11 mouse cellular contexts compared by ENCODE assay signal in the genomic region with DNA sequence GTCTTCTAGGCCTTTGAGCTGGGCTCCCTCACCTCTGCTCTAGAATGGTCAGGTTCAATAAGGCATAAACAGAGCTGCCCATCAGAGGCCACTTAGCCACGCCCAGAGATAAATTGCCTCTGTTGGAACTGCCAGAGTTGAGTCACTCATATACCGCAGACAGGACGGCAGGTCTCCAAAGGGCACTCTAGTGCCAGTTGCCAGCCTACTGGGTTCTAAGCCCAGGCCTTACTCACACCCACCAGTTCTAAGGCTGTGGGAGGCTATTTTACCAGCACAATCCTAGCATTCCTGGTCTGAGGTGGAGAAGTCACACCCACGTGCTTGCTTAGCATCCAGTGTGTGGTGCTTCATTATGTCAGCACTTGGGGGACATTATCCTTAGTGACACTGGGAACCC. TPM values are rescaled to one million over a fixed set of nuclear protein-coding genes. Genes with fewer than 3 reads are reported as not detected.
A peak's percentile ranks its signal among the peaks of the same experiment; 100 is the strongest.
DNase-seq lines count a peak whose midpoint lies in the region; ATAC-seq and TF ChIP-seq lines count a peak whose summit lies in the region.
"Had no signal": no experiment of that assay in that cellular context is flagged by ENCODE, and none has a peak within 500 bp of the region (broad histone marks: within the 10 kb centered on the region; RNA-seq: fewer than 3 reads in every experiment).

No protein-coding gene starts in this region.

- H3K4me2 ChIP-seq in intestine, postnatal 0 days (replicated peaks; ENCODE audit: low read depth): no peak overlapping the region
- H3K4me2 ChIP-seq: embryonic facial prominence, embryonic 12.5 days; midbrain, embryonic 15.5 days had no signal

- TF ChIP-seq CTCF in gastrocnemius, adult 2 months (IDR thresholded peaks at IDR 0.05): no peak
- no peak for TF ChIP-seq CTCF in intestine, postnatal 0 days (IDR thresholded peaks at IDR 0.05; ENCODE audit: low read depth)

- DNase-seq in gastrocnemius, adult 2 months: no peak
- DNase-seq in gastrocnemius, adult 8-10 months (ENCODE audit: low spot score in 2 of 2): no peak
- peak; percentile 18 to 45 for DNase-seq in spleen, postnatal 36 days (ENCODE audit: low spot score in 2 of 2)
- DNase-seq in spleen, postnatal 14 days (ENCODE audit: low spot score in 2 of 2): no peak
- DNase-seq in frontal cortex, postnatal 36 days (ENCODE audit: low spot score in 2 of 2): no peak
- DNase-seq in left cerebral cortex, postnatal 14 days (ENCODE audit: low spot score in 2 of 2): no peak
- DNase-seq: right cerebral cortex, adult 18-20 months had no signal

- H3K9ac ChIP-seq in intestine, postnatal 0 days (ENCODE audit: low read depth, low read length): 0 out of 2 replicates have a peak overlapping the region, but pooled peaks have one; percentile 4
- H3K9ac ChIP-seq: embryonic facial prominence, embryonic 12.5 days; midbrain, embryonic 15.5 days had no signal

- peak; percentile 44 for ATAC-seq in intestine, postnatal 0 days
- no peak for ATAC-seq in megakaryocyte-erythroid progenitor cell, adult 5-6 weeks (replicated peaks; ENCODE audit: low FRiP score, low TSS enrichment, poor library complexity, severe bottlenecking)
- ATAC-seq: midbrain, embryonic 15.5 days had no signal

- peak overlapping the region; percentile 87; the same call in 1 of the 2 replicates for H3K27ac ChIP-seq in gastrocnemius, adult 2 months
- peak overlapping the region; percentile 86 for H3K27ac ChIP-seq in intestine, postnatal 0 days (ENCODE audit: low read depth, low read length)
- H3K27ac ChIP-seq: embryonic facial prominence, embryonic 12.5 days; midbrain, embryonic 15.5 days had no signal

- 33% methylated on average over 4 of the region's 4 CpGs for WGBS in intestine, postnatal 0 days

- no peak overlapping the region for H3K4me3 ChIP-seq in gastrocnemius, adult 2 months
- H3K4me3 ChIP-seq in intestine, postnatal 0 days (ENCODE audit: low read depth, low read length): no peak overlapping the region
- H3K4me3 ChIP-seq: embryonic facial prominence, embryonic 12.5 days; midbrain, embryonic 15.5 days had no signal

- H3K36me3 ChIP-seq in intestine, postnatal 0 days (ENCODE audit: control insufficient read depth, insufficient read depth): no peaks in the 10 kb centered on the region
- H3K36me3 ChIP-seq: embryonic facial prominence, embryonic 12.5 days; midbrain, embryonic 15.5 days had no signal

- intact Hi-C loops in gastrocnemius, adult 2 months (cut with DNase I): no loop called here
- intact Hi-C loops in left cerebral cortex, postnatal 14 days (cut with DNase I): loop anchor here (5.0 kb wide), 1 partner anchor 52 kb away; the partner anchor contains the start of gene Pim1

- H3K27me3 ChIP-seq in intestine, postnatal 0 days (replicated peaks; ENCODE audit: control insufficient read depth, insufficient read depth, low read length): no peaks in the 10 kb centered on the region
- H3K27me3 ChIP-seq: embryonic facial prominence, embryonic 12.5 days; midbrain, embryonic 15.5 days had no signal

- H3K4me1 ChIP-seq in intestine, postnatal 0 days (replicated peaks; ENCODE audit: control insufficient read depth, insufficient read depth, low read length): peaks cover 18% of the 10 kb centered on the region

- H3K9me3 ChIP-seq in intestine, postnatal 0 days (ENCODE audit: control insufficient read depth): no peaks in the 10 kb centered on the region
- H3K9me3 ChIP-seq: embryonic facial prominence, embryonic 12.5 days; midbrain, embryonic 15.5 days had no signal

RNA-seq across cellular contexts. Expression of gene Pim1, which starts 50.6 kb away (rescaled TPM):
- 10 to 100 TPM; 13.8 to 35.2 TPM for total RNA-seq in gastrocnemius, adult 2 months (2021)
- total RNA-seq in gastrocnemius, adult 8-10 months (2022): 10 to 100 TPM in 2 of 4 experiments, 1 to 10 TPM in 2; 8.6 to 18.9 (median 11.3) TPM
- 16.8 and 18.9 TPM in 2 replicates for polyA plus RNA-seq in intestine, postnatal 0 days (2015; fragmentation: Nextera tagmentation; extraction: Ambion mirVana)
- total RNA-seq in megakaryocyte-erythroid progenitor cell, adult 5-6 weeks (2014; fragmentation: Nextera tagmentation): 33.2 and 48.8 TPM in 2 replicates
- 96.9 and 106 TPM in 2 replicates for total RNA-seq in megakaryocyte-erythroid progenitor cell, adult 5-6 weeks (2017)
- 1 to 10 TPM; 3.4 to 4.2 TPM for total RNA-seq in left cerebral cortex, postnatal 14 days (2021)

Comparison
In these comparisons a context has a peak if more than half of its experiments do, and no peak if none do; other contexts are left out.
1. DNase-seq: peak in spleen, postnatal 36 days (2 of 2); none in gastrocnemius, adult 2 months (single experiment), gastrocnemius, adult 8-10 months (0 of 2), spleen, postnatal 14 days (0 of 2), frontal cortex, postnatal 36 days (0 of 2) and left cerebral cortex, postnatal 14 days (0 of 2).